Mouse (Mus musculus): ENCODE results near the gene Insm2.
"Not testable (repeated sequence)": the region's sequence is repeated elsewhere in the genome, so short reads cannot be mapped to it uniquely, and the experiment has no call there.

Gene Insm2

DNA sequence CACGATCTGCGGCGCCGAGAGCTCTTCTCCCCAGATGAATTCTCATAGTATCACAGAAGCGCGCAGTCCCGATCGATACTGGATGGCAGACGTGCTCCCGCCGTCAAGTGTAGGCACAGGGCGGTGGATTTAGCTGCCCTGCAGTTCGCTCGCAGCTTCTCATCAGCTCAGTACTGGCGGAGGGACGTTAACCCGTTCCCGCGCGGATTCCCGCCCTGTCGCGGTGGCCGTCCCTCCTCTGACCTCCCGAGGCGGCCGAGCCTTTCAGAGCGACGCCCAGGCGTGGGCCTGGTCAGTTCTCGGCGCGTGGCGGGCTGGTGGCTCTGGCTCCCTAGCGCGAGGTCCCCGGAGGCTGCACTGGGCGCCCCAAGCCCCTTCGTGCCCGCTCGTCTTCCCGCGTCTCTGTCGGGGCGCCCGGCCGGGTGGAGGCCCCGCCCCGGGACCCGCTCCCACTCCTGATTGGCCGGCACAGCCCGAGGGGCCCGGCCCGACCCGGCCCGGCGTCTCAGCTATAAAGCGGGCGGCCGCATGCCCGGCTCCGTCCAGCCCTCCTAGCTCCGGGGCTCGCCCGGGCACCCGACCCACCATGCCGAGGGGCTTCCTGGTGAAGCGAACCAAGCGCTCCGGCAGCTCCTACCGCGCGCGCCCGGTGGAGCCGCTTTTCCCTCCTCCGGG is at the start of gene Insm2:
Gene Insm2 (plus strand): TSS at position 541 of the 675 bp plus-strand sequence.
- DNase-seq: peak; percentile 46 to 48

DNA sequence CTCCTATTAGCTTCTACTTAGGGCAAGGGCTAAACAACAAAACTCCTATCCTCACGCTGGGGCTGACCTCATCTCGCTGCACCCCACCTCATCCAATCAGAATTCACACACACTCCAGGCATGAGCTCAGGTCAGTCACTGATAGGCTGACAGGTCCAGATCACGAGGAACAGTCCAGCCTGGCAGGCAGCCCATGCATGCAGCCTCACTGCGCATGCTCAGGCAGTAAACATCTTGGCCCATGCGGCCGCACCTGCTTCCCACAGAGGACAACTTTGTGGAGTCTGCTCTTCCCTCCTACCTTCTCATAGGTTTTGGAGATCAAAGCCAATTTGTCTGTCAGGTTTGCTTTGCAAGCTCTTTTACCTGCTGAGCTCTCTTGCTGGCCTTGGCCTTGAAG is 44.3 kb upstream of the Insm2 start:
- peak in 1 of 2 experiments; percentile 9 for DNase-seq

DNA sequence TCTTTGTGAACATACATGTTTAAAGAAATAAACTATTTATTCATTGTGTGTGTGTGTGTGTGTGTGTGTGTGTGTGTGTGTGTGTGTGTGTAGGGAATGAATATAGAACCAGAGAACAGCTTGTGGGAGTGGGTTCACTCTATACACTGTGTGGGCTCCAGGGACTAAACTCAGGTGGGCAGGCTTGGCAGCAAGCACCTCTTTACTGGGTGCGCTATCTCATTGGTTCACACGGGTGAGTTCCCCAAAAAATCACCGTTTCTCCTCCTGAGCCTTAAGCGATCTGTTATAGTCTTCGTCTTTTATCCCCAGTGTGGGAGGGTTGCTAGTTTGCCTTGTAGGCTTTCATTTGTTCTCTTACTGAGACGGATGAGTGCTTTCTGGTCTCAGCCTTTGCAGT is 41.4 kb upstream of the Insm2 start:
- no peak for DNase-seq

DNA sequence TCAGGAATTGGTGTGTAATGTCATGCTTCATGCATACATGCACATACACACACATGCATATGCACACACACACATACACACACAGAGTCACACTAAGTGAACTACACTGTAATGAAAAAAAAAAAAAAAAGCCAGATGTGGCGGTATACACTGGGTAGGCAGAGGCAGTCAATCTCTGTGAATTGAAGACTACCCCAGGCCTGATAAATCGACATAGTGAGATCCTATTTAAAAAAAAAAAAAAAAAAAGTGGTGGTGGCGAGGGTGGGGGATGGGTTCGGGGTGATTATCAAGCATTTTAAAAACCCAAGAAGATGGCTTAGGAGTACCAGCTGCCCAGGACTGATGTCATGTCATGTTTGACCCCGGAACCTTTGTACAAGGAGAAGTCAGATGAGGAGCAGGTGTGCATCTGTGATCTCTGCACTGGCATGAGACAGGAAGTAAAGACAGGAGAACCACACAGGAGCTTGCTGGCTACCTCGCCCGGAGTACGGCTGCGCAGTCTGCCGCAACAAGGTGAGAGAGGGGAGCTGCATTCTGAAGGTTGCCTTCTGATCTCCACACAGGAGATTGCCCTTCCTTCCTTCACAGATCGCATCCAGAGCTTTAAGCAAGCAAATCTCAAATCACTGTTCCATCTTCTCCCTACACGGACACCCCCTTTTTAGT is 39.9 kb upstream of the Insm2 start:
- DNase-seq: no peak

DNA sequence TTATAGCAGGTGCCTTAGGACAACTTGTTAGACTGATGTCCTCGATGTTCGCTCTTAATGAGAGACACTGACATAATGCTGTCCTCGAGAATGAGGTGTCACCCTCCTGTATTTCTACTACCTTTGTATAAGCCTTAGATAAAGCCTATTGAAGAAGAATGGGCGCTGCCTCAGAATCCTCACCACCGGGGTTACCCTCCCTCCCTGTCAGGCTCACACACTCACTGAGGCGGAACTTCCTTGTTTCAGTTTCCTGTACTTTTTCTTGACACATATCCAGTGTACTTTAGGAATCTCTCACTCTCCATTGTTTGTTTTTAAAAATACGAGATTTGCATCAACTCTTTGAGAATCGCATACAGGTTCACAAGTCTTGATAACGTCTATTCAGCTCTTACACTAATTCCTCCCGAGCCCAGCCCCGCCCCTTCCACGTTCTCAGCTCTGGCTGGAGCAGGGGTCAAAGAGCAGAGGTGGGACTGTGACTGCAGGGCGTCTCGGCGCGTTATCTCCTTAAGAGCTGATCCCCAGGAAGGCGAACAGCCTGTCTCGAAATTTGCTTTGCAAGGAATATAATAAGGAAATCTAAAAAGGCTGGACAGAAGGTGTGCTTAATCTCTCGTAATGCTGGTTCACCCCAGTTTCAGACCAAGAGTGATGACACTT is 39.1 kb upstream of the Insm2 start:
- no peak for DNase-seq

DNA sequence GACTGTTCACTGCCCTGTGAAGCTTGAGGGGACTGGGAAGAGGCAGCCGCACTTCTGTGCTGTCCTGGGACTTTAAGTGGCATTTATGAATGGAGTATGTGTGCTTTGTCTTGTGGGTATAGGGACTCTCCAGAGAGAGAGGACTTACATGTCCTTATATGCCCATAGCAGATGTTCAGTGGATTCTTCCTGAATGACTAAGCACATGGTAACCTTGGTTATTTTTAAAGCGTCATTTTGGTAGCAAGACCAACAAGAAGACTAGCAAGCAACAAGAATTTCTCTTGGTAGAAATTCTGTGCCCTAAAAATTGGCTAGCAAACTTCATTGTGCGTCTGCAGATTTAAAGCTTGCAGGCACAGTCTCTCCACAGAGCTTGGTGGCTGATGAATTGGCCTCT is 35.5 kb upstream of the Insm2 start:
- no peak for DNase-seq

DNA sequence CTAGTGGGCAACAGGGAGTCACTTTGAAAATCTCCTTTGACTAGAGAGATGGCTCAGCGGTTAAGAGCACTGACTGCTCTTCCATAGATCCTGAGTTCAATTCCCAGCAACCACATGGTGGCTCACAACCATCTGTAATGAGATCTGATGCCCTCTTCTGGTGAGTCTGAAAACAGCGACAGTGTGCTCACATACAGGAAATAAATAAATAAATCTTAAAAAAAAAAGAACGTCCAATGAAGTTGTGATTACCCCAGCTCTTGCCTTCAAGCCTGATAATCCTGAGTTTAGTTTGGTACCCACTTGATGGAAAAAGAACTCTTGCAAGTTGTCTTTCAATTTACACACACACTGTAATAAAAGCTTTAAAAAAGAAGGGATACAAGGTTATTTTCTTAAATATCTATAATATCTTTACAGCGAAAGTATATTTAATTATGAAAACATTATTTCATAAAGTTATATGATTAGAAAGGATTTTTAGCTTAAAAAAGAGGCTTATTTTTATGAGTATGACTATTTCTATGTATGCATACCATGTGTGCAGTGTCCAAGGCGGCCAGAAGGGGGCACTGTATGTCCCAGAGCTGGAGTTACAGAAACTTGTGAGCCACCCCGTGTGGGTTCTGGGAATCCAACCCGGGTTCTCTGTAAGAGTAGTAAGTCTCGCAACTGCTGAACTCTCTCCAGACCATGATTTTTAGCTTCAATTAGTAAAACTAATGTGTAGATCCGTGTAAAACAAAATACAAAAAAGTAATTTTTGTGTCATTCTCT is 34.9 kb upstream of the Insm2 start:
- DNase-seq: peak in 1 of 2 experiments; percentile 12

DNA sequence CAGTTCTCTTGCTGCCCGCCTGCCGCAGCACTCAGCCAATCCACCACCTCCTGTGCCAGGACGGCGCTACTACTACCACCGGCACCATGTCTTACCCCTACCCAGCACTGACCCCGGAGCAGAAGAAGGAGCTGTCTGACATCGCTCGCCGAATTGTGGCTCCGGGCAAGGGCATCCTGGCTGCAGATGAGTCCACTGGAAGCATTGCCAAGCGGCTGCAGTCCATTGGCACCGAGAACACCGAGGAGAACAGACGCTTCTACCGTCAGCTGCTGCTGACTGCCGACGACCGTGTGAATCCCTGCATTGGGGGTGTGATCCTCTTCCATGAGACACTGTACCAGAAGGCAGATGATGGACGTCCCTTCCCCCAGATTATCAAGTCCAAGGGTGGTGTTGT is 34.0 kb upstream of the Insm2 start, which contains the start of gene Aldoart2:
Gene Aldoart2 (plus strand): TSS at position 34 of the 400 bp plus-strand sequence.
- DNase-seq: peak; percentile 36 to 47

DNA sequence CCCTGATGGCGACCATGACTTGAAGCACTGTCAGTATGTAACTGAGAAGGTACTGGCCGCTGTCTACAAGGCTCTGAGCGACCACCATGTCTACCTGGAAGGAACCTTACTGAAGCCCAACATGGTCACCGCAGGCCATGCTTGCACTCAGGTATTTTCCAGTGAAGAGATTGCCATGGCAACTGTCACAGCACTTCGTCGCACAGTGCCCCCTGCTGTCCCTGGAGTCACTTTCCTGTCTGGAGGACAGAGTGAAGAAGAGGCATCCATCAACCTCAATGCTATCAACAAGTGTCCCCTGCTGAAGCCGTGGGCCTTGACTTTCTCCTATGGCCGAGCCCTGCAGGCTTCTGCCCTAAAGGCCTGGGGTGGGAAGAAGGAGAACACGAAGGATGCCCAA is 33.4 kb upstream of the Insm2 start:
- DNase-seq: peak; percentile 9 to 30

DNA sequence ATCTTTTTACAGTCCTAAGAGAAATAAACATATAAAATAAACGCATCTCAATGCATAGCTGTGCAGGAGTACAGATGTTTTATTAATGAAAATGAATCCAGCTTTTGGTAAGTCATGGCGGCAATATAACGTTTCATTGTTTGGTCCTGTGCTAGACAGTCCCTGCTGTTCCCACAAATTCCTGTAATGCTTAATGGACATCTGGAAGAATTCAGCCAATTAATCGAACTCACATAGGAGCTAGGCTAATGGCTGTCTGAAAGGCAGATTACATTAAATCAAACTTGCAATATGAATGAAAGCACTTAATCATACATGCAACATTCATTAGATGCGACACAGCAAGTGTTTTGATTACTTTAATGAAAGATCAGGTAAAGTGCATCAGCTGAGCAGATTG is 32.4 kb upstream of the Insm2 start:
- DNase-seq: no peak

DNA sequence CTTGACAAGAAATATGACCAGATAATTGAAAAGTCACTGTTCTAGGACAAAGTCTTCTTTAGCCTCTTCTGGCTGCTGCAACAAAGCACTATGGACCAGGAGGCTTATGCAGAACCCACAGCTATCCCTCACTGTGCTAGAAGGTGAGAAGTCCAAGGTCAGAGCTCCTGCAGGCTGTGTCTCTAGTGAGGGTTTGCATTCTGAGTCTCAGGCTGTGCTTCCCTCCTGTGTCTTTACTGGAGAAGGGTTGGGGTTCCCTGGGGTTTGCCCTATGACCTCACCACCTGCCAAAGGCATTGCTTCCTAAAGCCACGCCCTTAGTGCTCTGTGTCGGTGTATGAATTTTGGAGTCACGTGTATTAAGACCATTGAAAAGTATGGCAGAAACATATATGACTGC is 30.8 kb upstream of the Insm2 start:
- DNase-seq: no peak

DNA sequence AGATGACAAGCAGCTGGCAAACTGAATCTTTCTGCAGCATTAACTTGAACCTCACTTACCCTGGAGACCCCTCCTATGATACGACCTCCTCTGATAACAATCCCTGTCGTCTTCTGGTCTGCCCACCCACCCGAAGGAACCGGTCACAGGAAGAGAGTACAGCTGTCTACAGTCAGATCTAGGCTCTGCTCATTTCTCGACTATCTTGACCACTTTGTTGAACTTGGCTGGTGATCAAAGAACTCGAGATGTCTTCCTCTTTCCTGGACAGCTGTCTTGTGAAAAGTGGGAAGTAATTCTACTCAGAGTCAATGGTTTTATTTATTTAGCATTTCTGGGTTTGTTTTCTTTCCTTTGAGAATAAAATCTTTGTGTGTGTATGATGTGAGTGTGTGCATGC is 29.6 kb upstream of the Insm2 start:
- no peak for DNase-seq

DNA sequence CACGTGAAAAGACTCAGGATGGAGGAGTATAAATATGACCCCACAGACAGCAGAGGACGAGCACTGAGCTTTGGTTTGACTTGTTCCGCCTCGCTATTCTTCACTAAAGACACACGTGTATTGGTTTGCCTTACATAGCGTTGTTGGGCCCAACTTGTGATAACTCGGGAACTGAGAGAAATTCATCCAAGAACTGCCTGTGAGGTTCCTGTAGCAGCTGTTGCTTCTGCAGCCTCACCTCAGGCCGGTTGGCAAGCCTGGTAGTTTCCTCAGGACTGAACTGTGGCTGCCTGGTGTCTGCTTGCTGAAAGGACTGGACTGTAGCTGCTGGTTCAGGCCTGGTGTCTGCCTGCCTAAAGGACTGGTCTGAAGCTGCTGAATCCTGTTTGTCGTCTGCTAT is 28.6 kb upstream of the Insm2 start:
- no peak for DNase-seq

DNA sequence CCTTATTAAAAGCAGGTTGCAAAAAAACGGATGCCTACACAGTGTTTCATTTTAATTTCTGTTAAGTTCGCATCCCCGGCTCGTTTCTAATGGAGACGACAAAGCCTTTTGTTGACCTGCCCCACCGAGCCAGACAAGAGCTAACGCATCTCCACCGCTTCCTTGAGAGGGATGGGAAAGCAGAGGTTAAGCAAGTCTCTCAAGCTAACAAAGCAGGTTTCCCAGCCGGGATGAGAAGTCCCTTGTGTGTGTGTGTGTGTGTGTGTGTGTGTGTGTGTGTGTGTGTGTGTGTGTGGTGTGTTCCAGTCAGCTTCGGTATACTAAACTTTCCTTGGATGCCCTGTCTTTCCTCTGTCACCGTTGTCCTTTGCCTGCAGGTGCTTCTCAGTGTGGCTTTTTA is 28.0 kb upstream of the Insm2 start:
- DNase-seq: no peak

DNA sequence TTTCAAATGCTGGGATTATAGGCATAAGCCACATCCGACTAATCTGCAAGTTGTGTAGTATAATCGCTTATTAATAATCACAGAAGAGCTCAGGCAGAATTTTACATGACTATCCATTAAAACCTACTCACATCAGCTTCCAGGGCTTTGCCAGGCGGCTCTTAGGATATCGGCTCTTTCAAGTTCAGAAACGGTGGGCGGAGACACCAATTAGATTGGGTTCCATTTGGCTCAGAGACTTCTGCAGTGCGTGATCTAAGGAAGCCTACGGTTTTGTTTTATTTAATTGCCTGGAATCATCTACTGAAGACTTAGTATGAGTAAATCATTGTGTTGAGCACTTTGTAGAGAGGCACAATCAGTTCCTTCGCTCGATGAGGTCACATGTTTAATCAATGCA is 27.6 kb upstream of the Insm2 start:
- no peak for DNase-seq

DNA sequence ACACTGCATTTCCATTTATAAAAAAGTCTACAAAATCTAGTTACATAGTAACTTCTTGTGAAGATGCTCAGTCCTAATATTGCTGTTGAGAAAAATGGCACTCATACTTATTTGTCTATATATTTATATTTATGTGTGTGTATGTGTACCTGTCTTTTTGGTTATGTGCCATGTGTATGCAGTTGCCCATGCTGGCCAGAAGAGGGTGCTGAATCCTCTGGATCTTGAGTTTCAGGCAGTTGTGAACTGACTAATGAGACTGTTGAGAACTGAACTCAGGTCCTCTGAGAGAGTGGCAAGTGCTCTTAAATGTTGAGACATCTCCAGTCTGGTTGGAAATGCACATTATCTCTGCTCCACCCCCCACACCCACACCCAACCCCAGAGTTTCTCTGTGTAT is 26.1 kb upstream of the Insm2 start:
- DNase-seq: no peak

DNA sequence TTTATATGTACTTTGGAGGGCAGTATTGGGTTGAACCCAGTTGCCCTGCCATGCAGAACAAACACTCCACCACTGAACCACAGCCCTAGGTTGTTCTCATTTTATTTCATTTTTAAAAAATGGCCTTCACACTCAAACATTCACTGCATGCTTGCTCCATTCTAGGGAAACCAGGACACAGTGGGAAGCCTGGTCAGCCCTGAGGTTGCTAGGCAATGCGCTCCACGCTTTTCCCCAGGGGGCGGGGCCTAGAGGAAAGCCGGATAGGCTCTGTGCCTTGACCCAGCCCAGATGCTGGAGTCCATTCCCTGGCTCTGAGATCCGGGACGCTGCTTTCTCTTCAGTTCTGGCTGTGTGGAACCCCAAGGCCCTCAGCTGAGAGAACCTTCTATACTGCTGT is 25.4 kb upstream of the Insm2 start:
- DNase-seq: peak; percentile 9 to 15

DNA sequence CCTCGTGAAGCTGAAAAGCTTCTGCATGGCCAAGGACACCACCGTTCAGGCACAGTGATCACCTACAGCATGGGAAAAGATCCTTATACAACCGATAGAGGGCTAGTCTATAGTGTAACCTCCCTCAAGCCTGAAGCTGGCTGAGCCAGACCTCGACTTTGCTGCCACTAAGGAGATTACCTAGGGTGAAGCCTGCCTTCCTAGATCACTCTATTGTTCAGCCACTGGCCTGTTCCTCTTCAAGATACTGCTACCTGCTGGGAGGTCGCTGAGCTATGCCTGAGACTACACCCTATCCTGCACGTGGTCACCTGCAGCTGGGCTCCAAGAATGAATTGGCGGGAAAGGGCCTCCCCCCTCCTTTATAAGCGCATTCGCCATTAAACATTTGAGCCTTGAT is 12.3 kb upstream of the Insm2 start:
- DNase-seq: not testable (repeated sequence)

DNA sequence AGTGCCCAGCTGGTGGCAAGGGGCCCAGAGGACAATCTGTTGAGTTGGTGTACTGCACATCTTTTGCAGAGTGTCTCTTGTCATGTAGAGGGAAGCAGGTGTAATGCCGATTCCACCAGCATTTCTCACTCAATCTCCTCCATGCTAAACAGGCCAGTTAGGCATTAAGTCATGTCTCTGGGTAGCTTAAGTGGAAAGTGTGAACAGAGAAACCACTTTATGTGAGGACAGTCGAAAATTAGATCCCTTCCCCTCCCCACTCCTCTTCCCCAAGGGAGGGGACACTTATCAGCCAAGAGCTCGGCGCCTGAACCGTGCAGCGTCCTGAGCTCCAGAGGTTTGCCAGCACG is 715 bp upstream of the Insm2 start:
- DNase-seq: no peak

DNA sequence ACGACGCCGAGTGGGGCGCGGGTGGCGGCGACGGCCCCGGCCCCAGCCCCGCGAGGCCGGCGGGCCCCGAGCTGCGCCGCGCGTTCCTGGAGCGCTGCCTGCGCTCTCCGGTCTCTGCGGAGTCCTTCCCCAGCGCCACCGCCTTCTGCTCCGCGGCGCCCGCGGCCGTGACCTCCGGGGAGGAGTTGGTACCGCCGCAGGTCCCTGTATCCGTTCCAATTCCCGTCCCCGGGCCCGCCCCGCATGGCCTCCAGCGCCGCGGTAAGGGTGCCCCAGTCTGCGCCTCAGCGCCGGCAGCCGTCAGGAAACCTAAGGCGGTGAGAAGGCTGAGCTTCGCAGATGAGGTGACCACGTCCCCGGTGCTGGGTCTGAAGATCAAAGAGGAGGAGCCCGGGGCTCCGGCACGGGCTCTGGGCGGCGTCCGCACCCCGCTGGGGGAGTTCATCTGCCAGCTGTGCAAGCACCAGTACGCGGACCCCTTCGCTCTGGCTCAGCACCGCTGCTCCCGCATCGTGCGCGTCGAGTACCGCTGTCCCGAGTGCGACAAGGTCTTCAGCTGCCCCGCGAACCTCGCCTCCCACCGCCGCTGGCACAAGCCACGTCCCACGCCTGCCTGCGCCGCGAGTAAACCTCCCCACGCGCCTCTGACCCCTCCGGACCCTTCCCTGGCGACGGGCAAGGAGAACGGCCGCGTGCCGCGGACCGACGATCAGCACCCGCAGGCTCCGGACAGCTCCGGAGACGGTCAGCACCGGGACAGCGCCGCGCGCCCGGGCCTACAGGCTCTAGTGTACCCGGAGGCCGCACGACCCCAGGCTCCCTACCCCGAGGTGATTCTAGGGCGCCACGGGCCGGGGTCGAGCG is 644 bp downstream of the Insm2 start:
- peak; percentile 41 to 42 for DNase-seq

DNA sequence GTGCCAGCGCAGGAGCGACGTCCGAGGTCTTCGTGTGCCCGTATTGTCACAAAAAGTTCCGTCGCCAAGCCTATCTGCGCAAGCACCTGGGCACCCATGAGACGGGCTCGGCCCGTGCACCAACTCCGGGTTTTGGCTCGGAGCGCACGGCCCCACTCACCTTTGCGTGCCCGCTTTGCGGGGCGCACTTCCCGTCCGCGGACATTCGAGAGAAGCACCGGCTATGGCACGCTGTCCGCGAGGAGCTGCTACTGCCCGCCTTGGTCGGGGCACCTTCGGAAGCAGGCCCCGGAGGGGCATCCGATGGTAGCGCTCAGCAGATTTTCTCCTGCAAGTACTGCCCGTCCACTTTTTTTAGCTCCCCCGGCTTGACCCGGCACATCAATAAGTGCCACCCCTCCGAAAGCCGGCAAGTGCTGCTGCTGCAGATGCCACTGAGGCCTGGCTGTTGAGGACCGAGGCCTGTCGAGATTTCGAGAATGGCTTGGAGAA is 1.3 kb downstream of the Insm2 start:
- DNase-seq: peak; percentile 23 to 31

DNA sequence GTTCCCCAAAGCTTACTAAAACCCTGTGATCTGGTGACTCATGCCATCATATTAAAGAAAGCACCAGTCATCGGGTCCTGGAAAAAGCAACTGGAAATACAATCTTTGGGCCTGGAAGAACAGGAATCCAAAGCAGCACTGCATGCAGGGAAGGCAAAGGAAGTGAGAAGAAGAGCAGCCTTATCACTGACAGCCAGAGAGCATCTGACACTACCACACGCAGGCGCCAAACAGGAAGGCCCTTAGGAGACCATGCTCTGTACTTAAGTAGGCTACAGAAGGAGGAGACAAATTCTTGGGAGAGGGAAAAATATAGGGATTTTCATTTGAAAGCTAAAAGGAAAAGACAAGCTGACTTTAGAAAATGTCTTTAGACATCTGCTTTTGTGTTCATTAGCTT is 5.2 kb downstream of the Insm2 start:
- no peak for DNase-seq
